Comparison of ENCODE assay signal across 9 mouse cellular contexts in the genomic region with DNA sequence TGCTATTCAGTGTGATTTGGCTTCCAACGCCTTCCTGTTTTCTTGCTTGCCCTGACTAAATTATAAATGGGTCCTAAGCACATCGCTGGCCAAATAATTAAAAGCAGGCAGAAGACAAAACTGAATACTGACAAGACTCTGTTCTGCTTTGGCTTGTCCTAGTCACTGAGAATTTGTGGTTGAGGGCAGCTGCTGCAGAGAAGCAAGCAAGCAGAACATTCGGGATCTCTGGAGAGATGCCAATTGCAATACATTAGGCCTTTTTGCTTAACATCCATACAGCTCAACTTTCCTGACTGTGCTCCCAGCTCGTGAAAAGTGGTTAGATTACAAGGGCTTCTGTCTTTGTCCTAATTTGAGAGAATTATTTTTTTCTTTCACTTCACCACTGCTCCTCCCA.
A peak's percentile ranks its signal among the peaks of the same experiment; 100 is the strongest.
DNase-seq lines count a peak whose midpoint lies in the region; ATAC-seq lines count a peak whose summit lies in the region.
"Had no signal": no experiment of that assay in that cellular context is flagged by ENCODE, and none has a peak within 500 bp of the region (broad histone marks: within the 10 kb centered on the region; RNA-seq: fewer than 3 reads in every experiment).

No protein-coding gene starts in this region.

- no peaks in the 10 kb centered on the region for H3K27me3 ChIP-seq in embryonic facial prominence, embryonic 12.5 days
- H3K27me3 ChIP-seq in midbrain, embryonic 10.5 days (ENCODE audit: low read depth, poor library complexity, severe bottlenecking): no peaks in the 10 kb centered on the region

- H3K27ac ChIP-seq in embryonic facial prominence, embryonic 12.5 days: 0 out of 2 replicates have a peak overlapping the region, but pooled peaks have one; percentile 30
- H3K27ac ChIP-seq in midbrain, embryonic 10.5 days (replicated peaks): no peak overlapping the region

- H3K4me3 ChIP-seq in embryonic facial prominence, embryonic 12.5 days: no peak overlapping the region
- no peak overlapping the region for H3K4me3 ChIP-seq in midbrain, embryonic 10.5 days

- no peaks in the 10 kb centered on the region for H3K9me3 ChIP-seq in embryonic facial prominence, embryonic 12.5 days
- H3K9me3 ChIP-seq in midbrain, embryonic 10.5 days (replicated peaks): no peaks in the 10 kb centered on the region

- no peaks in the 10 kb centered on the region for H3K36me3 ChIP-seq in embryonic facial prominence, embryonic 12.5 days
- H3K36me3 ChIP-seq in midbrain, embryonic 10.5 days: no peaks in the 10 kb centered on the region

- ATAC-seq in embryonic facial prominence, embryonic 12.5 days (ENCODE audit: insufficient number of reproducible peaks, insufficient read depth, low FRiP score, low TSS enrichment): 0 out of 2 replicates have a peak, but pooled peaks have one; percentile 41

- no peak overlapping the region for H3K9ac ChIP-seq in embryonic facial prominence, embryonic 12.5 days

- H3K4me2 ChIP-seq in embryonic facial prominence, embryonic 12.5 days (replicated peaks): no peak overlapping the region
- H3K4me2 ChIP-seq: heart, embryonic 11.5 days had no signal

- DNase-seq in cerebellum, postnatal 10 days: peak; percentile 12 to 34
- no peak for DNase-seq in cerebellum, adult 8-10 months
- DNase-seq in kidney, postnatal 10 days: peak; percentile 5
- no peak for DNase-seq in kidney, adult 8-10 months
- peak; percentile 1 to 11 for DNase-seq in left cerebral cortex, adult 8-10 months (ENCODE audit: low spot score in 2 of 2)
- no peak for DNase-seq in spleen, adult 18-20 months
- no peak for DNase-seq in midbrain, embryonic 10.5 days (ENCODE audit: low spot score)

- no peaks in the 10 kb centered on the region for H3K4me1 ChIP-seq in embryonic facial prominence, embryonic 12.5 days
- no peaks in the 10 kb centered on the region for H3K4me1 ChIP-seq in midbrain, embryonic 10.5 days

- 22% methylated on average over 4 of the region's 4 CpGs for WGBS in embryonic facial prominence, embryonic 12.5 days
- 77% methylated on average over 4 of the region's 4 CpGs for WGBS in midbrain, embryonic 10.5 days

Comparison
In these comparisons a context has a peak if more than half of its experiments do, and no peak if none do; other contexts are left out.
1. DNase-seq: peak in cerebellum, postnatal 10 days (2 of 2), kidney, postnatal 10 days (single experiment) and left cerebral cortex, adult 8-10 months (2 of 2); none in cerebellum, adult 8-10 months (single experiment), kidney, adult 8-10 months (0 of 2), spleen, adult 18-20 months (0 of 2) and midbrain, embryonic 10.5 days (single experiment).